Mouse (Mus musculus) heart, adult 9 months (tissue): ENCODE measurements at regions not wholly inside any gene's neighbourhood (a gene's known extent, or its start where the extent isn't known, plus 50 kb on each side); places are given as distances from the start of the nearest gene placed in this dataset.

Experiments used
- DNase-seq, 2 experiments: peaks; one replicate each; pipeline ENCODE4 v3.0.0; 2022; ENCODE audit warnings: low spot score in 2 of 2

- DNase-seq = no peak
Observed at GRCm38 (mm10) chr5:50126177-50126576, 67.4 kb upstream of the Adgra3 start.

GRCm38 (mm10) chr5:50125676-50126075 lies 66.9 kb upstream of the Adgra3 start:
- no peak for DNase-seq

GRCm38 (mm10) chr5:50122829-50123241 lies 64.0 kb upstream of the Adgra3 start:
- peak; percentile 2 to 40 for DNase-seq

- DNase-seq = no peak
Observed at GRCm38 (mm10) chr5:50119860-50120259, 61.1 kb upstream of the Adgra3 start.
